Mouse (Mus musculus) thymus, adult 2 months (tissue): ENCODE measurements around the gene Esr1. TPM values are rescaled to one million over a fixed set of nuclear protein-coding genes. Genes with fewer than 3 reads are reported as not detected.

Experiments
- DNase-seq: peaks from one replicate; pipeline ENCODE4 v3.0.0; 2021
- H3K27ac ChIP-seq: fragments of 200-500 bp; 2 replicates; pipeline ENCODE4 v1.5.1; 2012; ENCODE audit warnings: low read length, control low read depth; ENCODE audit not compliant: control insufficient read depth, insufficient read depth
- H3K27me3 ChIP-seq: fragments of 200-500 bp; 2 replicates; pipeline ENCODE4 v1.6.1; 2012; ENCODE audit warnings: mild to moderate bottlenecking, low read length, moderate library complexity, mixed read lengths; ENCODE audit not compliant: control insufficient read depth, insufficient read depth
- H3K36me3 ChIP-seq: fragments of 200-500 bp; 2 replicates; pipeline ENCODE4 v1.6.1; 2012; ENCODE audit warnings: mild to moderate bottlenecking, low read length, moderate library complexity; ENCODE audit not compliant: control insufficient read depth, insufficient read depth
- H3K4me1 ChIP-seq: fragments of 200-500 bp; replicated peaks from 2 replicates; pipeline ENCODE4 v1.6.1; 2012; ENCODE audit warnings: low read length; ENCODE audit not compliant: control insufficient read depth, insufficient read depth
- H3K4me3 ChIP-seq: fragments of 200-500 bp; 2 replicates; pipeline ENCODE4 v1.5.1; 2012; ENCODE audit warnings: mild to moderate bottlenecking, low read length, control low read depth, moderate library complexity; ENCODE audit not compliant: control insufficient read depth, insufficient read depth
- CTCF ChIP-seq: fragments of 200-500 bp; IDR thresholded peaks from 2 replicates; pipeline ENCODE4 v1.5.1; 2012; ENCODE audit warnings: mild to moderate bottlenecking, control low read depth, low read length, moderate library complexity, borderline replicate concordance; ENCODE audit not compliant: control insufficient read depth, poor library complexity, insufficient read depth; ENCODE audit errors: extremely low read depth
- POLR2A ChIP-seq: fragments of 200-500 bp; IDR thresholded peaks from 2 replicates; pipeline ENCODE4 v1.6.1; 2012; ENCODE audit warnings: mild to moderate bottlenecking, low read length, control low read depth, moderate library complexity; ENCODE audit not compliant: control insufficient read depth, poor library complexity, insufficient read depth; ENCODE audit errors: extremely low read depth
- WGBS: fragments of 180-500 bp; shearing (Covaris S2); methylation state at CpG from one replicate; pipeline ENCODE4 v1.1.7; 2018; 5-methylcytosine and 5-hydroxymethylcytosine counted together
- polyA plus RNA-seq: library from polyadenylated mRNA; depleted of rRNA; stranded (reverse); fragments of >200 nt; gene quantifications from 2 replicates; pipeline ENCODE4 v1.2.3, GENCODE M21; 2012

The Esr1 gene
- polyA plus RNA-seq, 1 experiment: 3.4 TPM

DNA sequence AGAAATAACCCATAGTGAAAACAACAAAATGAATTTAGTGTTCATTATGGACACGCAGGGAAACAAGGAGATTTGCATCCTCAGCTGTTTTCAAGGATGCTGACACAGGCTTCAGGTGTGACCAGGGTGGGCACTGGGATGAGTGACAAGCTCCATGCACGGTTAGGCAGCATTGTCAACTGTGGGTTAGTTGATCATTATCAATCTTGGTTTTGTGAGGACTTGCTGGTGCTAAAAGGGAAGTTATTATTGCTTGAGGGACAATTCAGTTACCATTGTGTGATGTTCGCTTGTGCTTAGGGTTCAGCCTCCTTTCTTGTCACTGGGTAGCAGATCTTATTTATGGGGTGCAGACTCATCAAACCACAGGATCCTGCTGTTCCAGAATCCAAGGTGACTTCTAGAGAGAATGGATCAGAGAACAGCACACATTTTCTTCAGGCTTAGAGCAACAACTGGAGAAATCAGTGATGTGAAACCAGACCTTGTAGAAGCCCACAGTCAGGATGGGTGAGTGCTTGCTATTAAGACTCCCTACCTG is 186.9 kb downstream of the Esr1 start:
- 54% methylated on average over 3 of the region's 3 CpGs for WGBS
- Histone ChIP-seq H3K4me3 (no peak overlapping the region), H3K27ac (no peak overlapping the region), H3K4me1 (peaks cover 3% of the 10 kb centered on the region; the same call in 1 of the 2 replicates), H3K27me3 (no peaks in the 10 kb centered on the region), H3K36me3 (no peaks in the 10 kb centered on the region)
- no peak for DNase-seq
- TF ChIP-seq POLR2A (no peak), CTCF (no peak)

DNA sequence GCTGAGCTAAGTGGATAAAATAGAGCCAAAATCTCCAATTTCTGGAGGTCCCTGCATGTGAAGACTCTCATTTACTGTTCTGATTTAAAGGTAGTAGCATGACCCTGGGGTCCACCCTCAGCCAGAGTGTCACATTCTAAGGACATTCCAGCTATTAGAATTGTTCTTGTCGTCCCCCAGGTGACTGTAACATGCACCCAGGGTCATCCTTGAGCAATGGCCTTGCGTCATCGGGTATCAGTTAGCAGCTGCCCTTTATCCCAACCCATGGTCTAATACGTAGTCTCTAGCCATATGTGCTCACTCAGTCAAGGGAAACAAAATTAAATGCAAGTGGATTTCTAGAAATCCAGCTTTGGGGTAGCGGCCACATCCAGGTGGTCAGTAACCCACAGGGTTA is 213.0 kb downstream of the Esr1 start:
- no peak overlapping the region for H3K27ac ChIP-seq
- H3K4me3 ChIP-seq: no peak overlapping the region
- H3K4me1 ChIP-seq: no peaks in the 10 kb centered on the region
- no peaks in the 10 kb centered on the region for H3K27me3 ChIP-seq
- DNase-seq: no peak
- H3K36me3 ChIP-seq: no peaks in the 10 kb centered on the region
- 98% methylated on average over 5 of the region's 5 CpGs for WGBS
- no peak for TF ChIP-seq CTCF
- TF ChIP-seq POLR2A: no peak

DNA sequence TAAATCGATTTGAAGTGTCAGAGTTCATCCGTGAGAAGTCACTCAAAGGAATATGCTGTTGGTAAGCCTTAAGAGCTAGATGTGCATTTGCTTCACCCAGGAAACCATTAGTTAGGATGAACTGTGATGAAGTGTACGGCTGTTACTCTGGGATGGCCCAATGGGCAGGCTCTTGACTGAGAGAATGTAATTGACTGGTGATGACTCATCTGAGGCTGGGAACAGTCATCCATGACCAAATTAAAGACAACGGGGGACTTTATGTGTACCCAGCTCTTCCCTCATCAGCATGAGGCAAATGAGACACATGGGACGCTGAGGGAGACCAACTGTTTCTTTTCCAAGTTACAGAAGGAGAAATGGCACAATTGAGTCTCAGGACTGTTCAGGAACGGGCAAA is 219.2 kb downstream of the Esr1 start:
- Histone ChIP-seq H3K27me3 (no peaks in the 10 kb centered on the region), H3K4me1 (no peaks in the 10 kb centered on the region), H3K4me3 (no peak overlapping the region), H3K36me3 (no peaks in the 10 kb centered on the region), H3K27ac (no peak overlapping the region)
- WGBS: 95% methylated on average over 6 of the region's 6 CpGs
- TF ChIP-seq CTCF: no peak
- no peak for TF ChIP-seq POLR2A
- no peak for DNase-seq

DNA sequence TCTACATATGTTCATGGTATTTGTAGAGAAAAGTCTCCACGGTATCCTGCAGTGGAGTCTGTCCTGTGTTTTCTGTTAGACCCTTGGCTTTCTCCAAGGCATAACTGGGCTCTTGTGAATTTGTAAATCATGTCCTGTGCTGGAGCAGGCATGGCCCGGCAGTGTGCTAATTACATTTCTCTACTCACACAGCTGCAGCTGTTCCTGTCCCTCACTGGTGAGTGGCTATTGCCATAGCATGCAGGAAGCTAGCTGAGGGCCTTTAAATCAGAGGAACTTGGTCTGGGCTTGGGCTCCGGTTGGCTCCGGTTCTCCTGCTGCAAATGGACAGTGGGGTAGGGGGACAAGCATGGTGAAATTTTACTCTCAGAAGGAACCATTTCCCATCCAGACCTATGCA is 226.7 kb downstream of the Esr1 start:
- Histone ChIP-seq H3K27me3 (no peaks in the 10 kb centered on the region), H3K4me1 (no peaks in the 10 kb centered on the region), H3K4me3 (no peak overlapping the region), H3K36me3 (no peaks in the 10 kb centered on the region), H3K27ac (no peak overlapping the region)
- WGBS: 98% methylated on average over 4 of the region's 4 CpGs
- no peak for TF ChIP-seq POLR2A
- no peak for DNase-seq

DNA sequence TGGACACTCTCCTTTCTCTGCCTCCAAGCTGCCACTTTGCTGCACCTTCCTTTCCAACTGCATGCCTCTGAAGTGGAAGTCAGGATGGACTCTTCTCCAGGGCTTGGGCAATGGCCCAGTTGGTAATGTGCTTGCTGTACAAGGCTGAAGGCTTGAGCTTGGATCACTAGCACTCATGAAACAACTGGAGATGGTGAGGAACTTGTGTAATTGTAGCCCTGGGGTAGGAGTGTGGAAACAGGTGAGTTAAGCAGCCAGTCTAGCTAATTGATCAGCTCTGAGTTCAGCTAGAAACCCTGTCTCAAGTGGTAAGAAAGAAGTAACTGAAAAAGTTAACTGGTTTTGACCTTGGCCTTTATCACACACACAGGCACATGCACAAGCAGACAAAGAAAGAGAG is 229.6 kb downstream of the Esr1 start:
- no peaks in the 10 kb centered on the region for H3K27me3 ChIP-seq
- no peak for DNase-seq
- H3K27ac ChIP-seq: no peak overlapping the region
- TF ChIP-seq POLR2A: no peak
- no peak for TF ChIP-seq CTCF
- no peaks in the 10 kb centered on the region for H3K4me1 ChIP-seq
- H3K4me3 ChIP-seq: no peak overlapping the region
- no peaks in the 10 kb centered on the region for H3K36me3 ChIP-seq

DNA sequence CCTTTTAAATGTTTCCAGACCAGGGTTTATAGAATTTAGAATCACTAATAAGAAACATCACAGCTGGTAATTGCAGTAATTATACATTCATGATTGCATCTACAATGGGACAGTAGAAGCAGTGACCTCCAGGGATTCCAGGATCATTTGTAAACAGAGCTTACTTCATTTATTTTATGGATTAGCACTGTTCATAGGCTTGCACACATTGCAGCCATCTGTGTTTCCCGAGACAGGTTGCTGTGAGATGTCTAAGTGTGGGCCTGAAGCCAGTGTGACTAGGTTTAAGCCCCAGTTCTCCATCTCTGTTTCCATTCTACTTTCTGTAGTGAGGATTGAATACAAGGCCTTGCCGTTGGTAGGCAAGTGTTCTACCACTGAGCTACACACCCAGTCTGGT is 236.1 kb downstream of the Esr1 start:
- 96% methylated on average over 2 of the region's 2 CpGs for WGBS

DNA sequence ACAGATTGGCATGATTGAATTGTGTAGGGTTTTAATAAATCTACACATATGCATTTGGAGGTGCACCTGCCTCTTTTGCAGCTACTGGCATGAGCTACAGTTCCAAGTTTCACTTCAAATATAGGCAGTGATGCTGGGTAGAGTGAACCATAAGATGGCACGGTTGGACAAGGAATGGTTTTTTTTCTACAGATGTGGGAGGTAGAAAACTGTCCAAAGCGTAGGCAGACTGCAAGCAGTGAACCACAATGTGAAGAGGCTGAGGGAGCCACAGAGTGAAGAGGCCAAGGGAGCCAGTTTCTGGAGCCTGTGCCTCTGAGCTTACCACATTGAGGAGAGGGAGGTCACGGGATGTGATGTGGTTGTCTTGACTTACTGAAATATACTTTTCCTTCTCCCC is 238.5 kb downstream of the Esr1 start:
- Histone ChIP-seq H3K27me3 (no peaks in the 10 kb centered on the region), H3K27ac (no peak overlapping the region), H3K4me3 (no peak overlapping the region), H3K4me1 (no peaks in the 10 kb centered on the region), H3K36me3 (no peaks in the 10 kb centered on the region)
- 85% methylated on average over 3 of the region's 3 CpGs for WGBS
- no peak for DNase-seq
- no peak for TF ChIP-seq CTCF
- no peak for TF ChIP-seq POLR2A

More for the DNA sequence above, 236.1 kb downstream of the Esr1 start:
- Histone ChIP-seq H3K36me3 (no peaks in the 10 kb centered on the region), H3K4me3 (no peak overlapping the region), H3K4me1 (no peaks in the 10 kb centered on the region), H3K27ac (no peak overlapping the region), H3K27me3 (no peaks in the 10 kb centered on the region)
- TF ChIP-seq POLR2A (no peak), CTCF (no peak)
- DNase-seq: no peak
